Comparison of ENCODE assay signal across 14 mouse cellular contexts in genomic region chr7:19578436-19578835, GRCm38 (mm10). TPM values are rescaled to one million over a fixed set of nuclear protein-coding genes. Genes with fewer than 3 reads are reported as not detected.
DNase-seq lines count a peak whose midpoint lies in the region; ATAC-seq and TF ChIP-seq lines count a peak whose summit lies in the region.
"Had no signal": no experiment of that assay in that cellular context is flagged by ENCODE, and none has a peak within 500 bp of the region (broad histone marks: within the 10 kb centered on the region; RNA-seq: fewer than 3 reads in every experiment).

No protein-coding gene starts in this region.

- H3K36me3 ChIP-seq in intestine, embryonic 15.5 days = peaks cover 15% of the 10 kb centered on the region
- peaks cover 35% of the 10 kb centered on the region for H3K36me3 ChIP-seq in intestine, postnatal 0 days (ENCODE audit: control insufficient read depth, insufficient read depth)
- H3K36me3 ChIP-seq in thymus, adult 2 months (ENCODE audit: control insufficient read depth, insufficient read depth, low read length) = peaks cover 5% of the 10 kb centered on the region; the same call in 1 of the 2 replicates
- H3K36me3 ChIP-seq in limb, embryonic 15.5 days = peaks cover 30% of the 10 kb centered on the region

- no peak overlapping the region for H3K4me3 ChIP-seq in intestine, embryonic 15.5 days (replicated peaks)
- no peak overlapping the region for H3K4me3 ChIP-seq in intestine, postnatal 0 days (ENCODE audit: low read depth, low read length)
- H3K4me3 ChIP-seq in thymus, adult 2 months (ENCODE audit: control insufficient read depth, insufficient read depth, low read length) = 0 out of 2 replicates have a peak overlapping the region, but pooled peaks have one; percentile 33
- H3K4me3 ChIP-seq in limb, embryonic 15.5 days = 0 out of 2 replicates have a peak overlapping the region, but pooled peaks have one; percentile 42

- peaks cover 19% of the 10 kb centered on the region for H3K4me1 ChIP-seq in intestine, embryonic 15.5 days (replicated peaks)
- peaks cover 9% of the 10 kb centered on the region for H3K4me1 ChIP-seq in intestine, postnatal 0 days (replicated peaks; ENCODE audit: control insufficient read depth, insufficient read depth, low read length)
- H3K4me1 ChIP-seq in thymus, adult 2 months (replicated peaks; ENCODE audit: control insufficient read depth, insufficient read depth, low read length) = peaks cover 19% of the 10 kb centered on the region
- H3K4me1 ChIP-seq in limb, embryonic 15.5 days = peaks cover 26% of the 10 kb centered on the region

- no peak for DNase-seq in thymus, adult 2 months
- DNase-seq in thymus, postnatal 10 days (ENCODE audit: low spot score in 2 of 2) = no peak
- DNase-seq in adrenal gland, postnatal 4 days (ENCODE audit: low spot score in 2 of 2) = no peak
- DNase-seq: gastrocnemius, postnatal 25 days; kidney, postnatal 10 days; right cerebral cortex, postnatal 4 days; thymus, postnatal 14 days had no signal

- no peaks in the 10 kb centered on the region for H3K9me3 ChIP-seq in intestine, embryonic 15.5 days
- no peaks in the 10 kb centered on the region for H3K9me3 ChIP-seq in intestine, postnatal 0 days (ENCODE audit: control insufficient read depth)
- no peaks in the 10 kb centered on the region for H3K9me3 ChIP-seq in limb, embryonic 15.5 days
- H3K9me3 ChIP-seq: forebrain, embryonic 10.5 days; hindbrain, embryonic 12.5 days had no signal

- peak overlapping the region; percentile 79; the same call in 1 of the 2 replicates for H3K4me2 ChIP-seq in intestine, embryonic 15.5 days (replicated peaks)
- H3K4me2 ChIP-seq in intestine, postnatal 0 days (replicated peaks; ENCODE audit: low read depth) = no peak overlapping the region; the same call in 1 of the 2 replicates
- H3K4me2 ChIP-seq in limb, embryonic 15.5 days = no peak overlapping the region; the same call in 1 of the 2 replicates

- no peak for TF ChIP-seq POLR2A in thymus, adult 2 months (IDR thresholded peaks at IDR 0.05; ENCODE audit: control insufficient read depth, extremely low read depth, insufficient read depth, low read length, poor library complexity)

- WGBS in intestine, embryonic 15.5 days = 59% methylated on average over 4 of the region's 4 CpGs
- WGBS in intestine, postnatal 0 days = 68% methylated on average over 4 of the region's 4 CpGs
- WGBS in thymus, adult 2 months = 77% methylated on average over 4 of the region's 4 CpGs
- 55% methylated on average over 4 of the region's 4 CpGs for WGBS in limb, embryonic 15.5 days

- H3K27me3 ChIP-seq in intestine, embryonic 15.5 days (replicated peaks) = peaks cover 17% of the 10 kb centered on the region
- peaks cover 12% of the 10 kb centered on the region; the same call in 1 of the 2 replicates for H3K27me3 ChIP-seq in intestine, postnatal 0 days (replicated peaks; ENCODE audit: control insufficient read depth, insufficient read depth, low read length)
- peaks cover 6% of the 10 kb centered on the region; the same call in 1 of the 2 replicates for H3K27me3 ChIP-seq in thymus, adult 2 months (ENCODE audit: control insufficient read depth, insufficient read depth, low read length)
- H3K27me3 ChIP-seq in limb, embryonic 15.5 days = peaks cover 35% of the 10 kb centered on the region

- H3K27ac ChIP-seq in intestine, embryonic 15.5 days = no peak overlapping the region
- H3K27ac ChIP-seq in intestine, postnatal 0 days (ENCODE audit: low read depth, low read length) = no peak overlapping the region
- no peak overlapping the region for H3K27ac ChIP-seq in thymus, adult 2 months (ENCODE audit: control insufficient read depth, insufficient read depth, low read length)
- H3K27ac ChIP-seq in limb, embryonic 15.5 days = no peak overlapping the region
- H3K27ac ChIP-seq: forebrain, embryonic 10.5 days; hindbrain, embryonic 12.5 days had no signal

- H3K9ac ChIP-seq in intestine, embryonic 15.5 days = no peak overlapping the region
- no peak overlapping the region for H3K9ac ChIP-seq in intestine, postnatal 0 days (ENCODE audit: low read depth, low read length)
- H3K9ac ChIP-seq in limb, embryonic 15.5 days = no peak overlapping the region

- no peak for TF ChIP-seq CTCF in intestine, postnatal 0 days (IDR thresholded peaks at IDR 0.05; ENCODE audit: low read depth)
- TF ChIP-seq CTCF in thymus, adult 2 months (IDR thresholded peaks at IDR 0.05; ENCODE audit: borderline replicate concordance, control insufficient read depth, extremely low read depth, insufficient read depth, low read length, poor library complexity) = no peak

- no peak for ATAC-seq in intestine, embryonic 15.5 days
- ATAC-seq in intestine, postnatal 0 days = no peak
- no peak for ATAC-seq in limb, embryonic 15.5 days (ENCODE audit: insufficient number of reproducible peaks, low FRiP score, low TSS enrichment, low read depth)
- no peak for ATAC-seq in monocyte, adult 5-6 weeks (replicated peaks; ENCODE audit: insufficient number of reproducible peaks, low FRiP score, low TSS enrichment, poor library complexity, severe bottlenecking)

RNA-seq across cellular contexts. Expression of gene Gemin7, which starts 1.0 kb away (rescaled TPM):
- polyA plus RNA-seq in intestine, embryonic 15.5 days (2015; fragmentation: Nextera tagmentation; extraction: Ambion mirVana) = 131 and 140 TPM in 2 replicates
- 99.5 and 102 TPM in 2 replicates for polyA plus RNA-seq in intestine, postnatal 0 days (2015; fragmentation: Nextera tagmentation; extraction: Ambion mirVana)
- 121 and 130 TPM in 2 replicates for polyA plus RNA-seq in thymus, adult 2 months (2012; rRNA removed)
- polyA plus RNA-seq in limb, embryonic 15.5 days (2015; fragmentation: Nextera tagmentation; extraction: Ambion mirVana) = 144 and 149 TPM in 2 replicates
- total RNA-seq in adrenal gland, postnatal 4 days (2021) = 10 to 100 TPM; 67.0 to 68.8 TPM
- total RNA-seq in monocyte, adult 5-6 weeks (2017) = 52.9 to 68.5 TPM (median 62.3 TPM) in 3 replicates

RNA-seq across cellular contexts. Expression of gene Zfp296, which starts 1.3 kb away (rescaled TPM):
- polyA plus RNA-seq in intestine, embryonic 15.5 days (2015; fragmentation: Nextera tagmentation; extraction: Ambion mirVana) = 0.63 and 0.95 TPM in 2 replicates
- polyA plus RNA-seq in intestine, postnatal 0 days (2015; fragmentation: Nextera tagmentation; extraction: Ambion mirVana) = 0.14 TPM in 1 of 2 replicates, not detected in the other
- 4.5 and 4.7 TPM in 2 replicates for polyA plus RNA-seq in thymus, adult 2 months (2012; rRNA removed)
- 1.00 and 1.1 TPM in 2 replicates for polyA plus RNA-seq in limb, embryonic 15.5 days (2015; fragmentation: Nextera tagmentation; extraction: Ambion mirVana)
- total RNA-seq in adrenal gland, postnatal 4 days (2021) = under 1 TPM; 0.25 to 0.39 TPM
- 4.2 to 8.9 TPM (median 5.1 TPM) in 3 replicates for total RNA-seq in monocyte, adult 5-6 weeks (2017)
- polyA plus RNA-seq: midbrain, postnatal 0 days had no signal

RNA-seq across cellular contexts. Expression of gene Ppp1r37, which starts 15.6 kb away (rescaled TPM):
- 18.3 and 21.8 TPM in 2 replicates for polyA plus RNA-seq in intestine, embryonic 15.5 days (2015; fragmentation: Nextera tagmentation; extraction: Ambion mirVana)
- polyA plus RNA-seq in intestine, postnatal 0 days (2015; fragmentation: Nextera tagmentation; extraction: Ambion mirVana) = 13.9 and 15.0 TPM in 2 replicates
- 130 and 137 TPM in 2 replicates for polyA plus RNA-seq in thymus, adult 2 months (2012; rRNA removed)
- 25.1 and 26.3 TPM in 2 replicates for polyA plus RNA-seq in limb, embryonic 15.5 days (2015; fragmentation: Nextera tagmentation; extraction: Ambion mirVana)
- 10 to 100 TPM; 66.7 to 67.1 TPM for total RNA-seq in adrenal gland, postnatal 4 days (2021)
- 8.9 to 26.0 TPM (median 18.8 TPM) in 3 replicates for total RNA-seq in monocyte, adult 5-6 weeks (2017)

RNA-seq across cellular contexts. Expression of gene Clasrp, which starts 25.9 kb away (rescaled TPM):
- 34.2 and 38.3 TPM in 2 replicates for polyA plus RNA-seq in intestine, embryonic 15.5 days (2015; fragmentation: Nextera tagmentation; extraction: Ambion mirVana)
- 14.8 and 16.9 TPM in 2 replicates for polyA plus RNA-seq in intestine, postnatal 0 days (2015; fragmentation: Nextera tagmentation; extraction: Ambion mirVana)
- 240 and 315 TPM in 2 replicates for polyA plus RNA-seq in thymus, adult 2 months (2012; rRNA removed)
- 49.6 and 49.8 TPM in 2 replicates for polyA plus RNA-seq in limb, embryonic 15.5 days (2015; fragmentation: Nextera tagmentation; extraction: Ambion mirVana)
- total RNA-seq in adrenal gland, postnatal 4 days (2021) = 10 to 100 TPM; 74.3 to 79.6 TPM
- total RNA-seq in monocyte, adult 5-6 weeks (2017) = 43.4 to 59.5 TPM (median 53.5 TPM) in 3 replicates

RNA-seq across cellular contexts. Expression of gene Relb, which starts 50.8 kb away (rescaled TPM):
- 8.0 and 8.6 TPM in 2 replicates for polyA plus RNA-seq in intestine, embryonic 15.5 days (2015; fragmentation: Nextera tagmentation; extraction: Ambion mirVana)
- polyA plus RNA-seq in intestine, postnatal 0 days (2015; fragmentation: Nextera tagmentation; extraction: Ambion mirVana) = 10.5 and 10.6 TPM in 2 replicates
- polyA plus RNA-seq in thymus, adult 2 months (2012; rRNA removed) = 66.9 and 75.6 TPM in 2 replicates
- polyA plus RNA-seq in limb, embryonic 15.5 days (2015; fragmentation: Nextera tagmentation; extraction: Ambion mirVana) = 11.8 and 14.1 TPM in 2 replicates
- 10 to 100 TPM; 22.3 to 23.8 TPM for total RNA-seq in adrenal gland, postnatal 4 days (2021)
- 26.3 to 29.9 TPM (median 27.3 TPM) in 3 replicates for total RNA-seq in monocyte, adult 5-6 weeks (2017)

Comparison
In these comparisons a context has a peak if more than half of its experiments do, and no peak if none do; other contexts are left out.
1. H3K4me3 ChIP-seq: peak in thymus, adult 2 months (single experiment) and limb, embryonic 15.5 days (single experiment); none in intestine, embryonic 15.5 days (single experiment) and intestine, postnatal 0 days (single experiment).